Mouse (Mus musculus) right cerebral cortex, postnatal 10 days (tissue): ENCODE results near the gene 3110082I17Rik.
"Not testable (repeated sequence)": the region's sequence is repeated elsewhere in the genome, so short reads cannot be mapped to it uniquely, and the experiment has no call there.

Experiments
- DNase-seq, 2 experiments: peaks; one replicate each; pipeline ENCODE4 v3.0.0; 2021; ENCODE audit warnings: low spot score in 2 of 2

3110082I17Rik gene

GRCm38 (mm10) chr5:139397959-139398753, 62.2 kb downstream of the 3110082I17Rik start:
- peak; percentile 93 to 94 for DNase-seq

- no peak for DNase-seq
Observed at GRCm38 (mm10) chr5:139397359-139397916, 62.9 kb downstream of the 3110082I17Rik start.

DNA sequence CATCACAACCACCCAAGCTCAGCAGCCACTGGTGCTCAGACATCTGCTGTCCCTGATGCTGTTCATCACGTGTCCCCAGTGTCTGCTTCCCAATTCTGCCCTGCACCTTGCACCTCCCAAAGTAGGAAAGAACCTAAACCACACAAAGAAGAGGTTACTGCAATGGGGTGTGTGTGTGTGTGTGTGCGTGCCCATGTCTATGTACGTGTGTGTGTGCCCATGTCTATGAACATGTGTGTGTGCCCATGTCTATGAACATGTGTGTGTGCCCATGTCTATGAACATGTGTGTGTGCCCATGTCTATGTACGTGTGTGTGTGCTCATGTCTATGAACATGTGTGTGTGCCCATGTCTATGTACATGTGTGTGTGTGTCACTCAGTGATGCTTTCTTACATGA, 64.8 kb downstream of the 3110082I17Rik start:
- DNase-seq: no peak

DNA sequence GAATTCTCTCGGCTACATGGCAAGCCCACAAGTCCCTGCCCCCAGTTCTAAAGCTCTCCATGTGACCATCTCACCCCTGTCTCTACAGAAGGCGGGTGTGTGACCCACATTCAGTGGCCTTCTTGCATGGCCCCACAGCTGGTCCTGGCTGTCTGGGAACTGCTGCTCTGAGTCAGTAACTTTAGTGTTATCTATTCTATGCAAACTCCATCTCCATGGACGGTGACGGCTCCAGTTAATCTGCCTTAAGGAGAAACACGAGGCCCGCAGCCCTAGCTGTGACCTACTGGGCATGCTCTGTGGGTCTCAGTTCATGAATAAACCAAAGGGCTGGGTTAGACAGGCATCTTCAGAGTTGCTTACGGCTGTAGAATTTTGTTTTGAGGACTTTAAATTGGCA, 65.9 kb downstream of the 3110082I17Rik start:
- DNase-seq: no peak

GRCm38 (mm10) chr5:139393197-139393588, 67.1 kb downstream of the 3110082I17Rik start:
- no peak for DNase-seq

DNA sequence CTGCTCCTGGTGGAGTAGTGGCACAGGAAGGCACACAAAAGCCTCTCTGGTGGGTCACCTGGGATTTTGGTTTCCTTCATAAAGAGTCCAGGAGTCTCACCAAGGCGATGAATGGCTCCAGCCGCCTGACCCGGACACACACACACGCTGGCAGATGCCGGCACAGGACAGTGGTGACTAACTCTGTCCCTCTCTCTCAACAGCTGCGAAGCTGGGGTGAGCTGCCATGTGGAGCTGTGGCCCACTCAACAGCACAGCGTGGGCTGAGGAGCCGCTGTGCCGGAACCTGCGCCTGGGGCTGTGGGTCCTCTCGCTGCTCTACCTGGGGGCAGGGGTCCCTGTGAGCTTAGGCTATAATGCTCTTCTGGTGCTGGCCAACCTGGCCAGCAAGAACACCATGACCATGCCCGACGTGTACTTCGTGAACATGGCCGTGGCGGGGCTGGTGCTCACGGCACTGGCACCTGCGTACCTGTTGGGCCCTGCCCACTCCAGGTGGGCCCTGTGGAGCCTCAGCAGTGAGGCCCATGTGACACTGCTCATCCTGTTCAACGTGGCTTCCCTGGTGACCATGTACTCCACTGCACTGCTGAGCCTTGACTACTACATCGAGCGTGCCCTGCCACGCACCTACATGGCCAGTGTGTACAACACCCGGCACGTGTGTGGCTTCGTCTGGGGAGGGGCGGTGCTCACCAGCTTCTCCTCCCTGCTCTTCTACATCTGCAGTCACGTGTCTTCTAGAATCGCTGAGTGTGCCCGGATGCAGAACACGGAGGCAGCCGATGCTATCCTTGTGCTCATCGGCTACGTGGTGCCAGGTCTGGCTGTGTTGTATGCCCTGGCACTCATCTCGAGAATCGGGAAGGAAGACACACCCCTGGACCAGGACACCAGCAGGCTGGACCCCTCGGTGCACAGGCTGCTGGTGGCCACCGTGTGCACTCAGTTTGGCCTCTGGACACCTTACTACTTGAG, 67.8 kb downstream of the 3110082I17Rik start:
- DNase-seq: no peak

DNA sequence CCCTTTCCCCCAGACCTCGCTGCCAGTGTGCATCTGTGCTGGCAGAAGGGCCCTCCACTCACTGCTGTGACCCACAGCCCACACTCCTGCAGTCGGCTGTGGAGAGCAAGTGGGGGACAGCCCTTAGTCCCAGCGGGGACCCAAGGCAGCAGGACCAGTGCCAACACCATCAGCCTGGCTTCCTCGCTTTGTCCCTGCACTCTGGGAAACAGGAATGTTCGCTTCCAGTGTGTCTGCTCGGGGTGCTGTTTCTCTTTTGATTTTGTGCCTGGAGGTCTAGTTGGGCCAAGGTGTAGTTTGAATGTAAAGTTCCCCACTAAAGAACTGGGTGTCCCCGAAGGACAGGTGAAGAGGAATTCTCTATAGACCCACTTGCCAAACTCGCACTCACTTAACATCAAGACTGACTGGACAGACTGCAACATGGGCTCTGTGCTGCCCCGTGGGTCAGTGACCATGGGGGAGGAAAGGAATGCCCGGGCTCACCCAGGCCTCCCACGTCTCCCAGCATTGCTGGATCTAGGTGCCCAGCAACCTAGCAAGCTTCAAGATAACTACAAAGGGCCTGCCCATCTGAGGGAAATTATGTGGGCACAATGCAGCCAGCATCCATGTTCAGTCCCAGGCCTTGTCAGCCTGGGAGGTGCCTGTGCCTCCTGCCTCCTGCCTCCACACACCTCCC, 68.9 kb downstream of the 3110082I17Rik start:
- DNase-seq: peak in 1 of 2 experiments; percentile 33

DNA sequence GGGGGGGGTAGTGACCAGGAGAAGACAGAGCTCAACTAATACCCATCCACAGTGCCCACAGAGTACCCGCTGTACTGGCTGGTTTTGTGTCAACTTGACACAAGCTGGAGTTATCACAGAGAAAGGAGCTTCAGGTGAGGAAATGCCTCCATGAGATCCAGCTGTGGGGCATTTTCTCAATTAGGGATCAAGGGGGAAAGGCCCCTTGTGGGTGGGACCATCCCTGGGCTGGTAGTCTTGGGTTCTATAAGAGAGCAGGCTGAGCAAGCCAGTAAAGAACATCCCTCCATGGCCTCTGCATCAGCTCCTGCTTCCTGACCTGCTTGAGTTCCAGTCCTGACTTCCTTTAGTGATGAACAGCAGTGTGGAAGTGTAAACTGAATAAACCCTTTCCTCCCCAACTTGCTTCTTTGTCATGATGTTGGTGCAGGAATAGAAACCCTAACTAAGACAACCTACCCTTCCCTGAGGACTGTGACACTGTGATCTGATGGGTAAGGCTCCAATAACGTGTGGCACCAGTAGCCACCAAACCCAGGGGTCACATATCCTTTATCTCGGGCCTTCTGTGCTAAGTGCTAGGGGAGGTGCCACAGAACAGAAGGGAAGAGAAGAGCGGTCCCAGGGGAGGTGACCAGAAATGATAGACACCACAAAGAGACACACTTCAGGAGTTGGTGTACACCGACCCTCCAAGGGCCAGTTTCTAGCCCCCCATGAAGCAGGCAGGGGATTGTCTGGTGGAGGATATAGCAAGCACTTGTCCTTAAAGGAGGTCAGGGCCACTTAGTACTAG, 69.8 kb downstream of the 3110082I17Rik start:
- not testable (repeated sequence) for DNase-seq

DNA sequence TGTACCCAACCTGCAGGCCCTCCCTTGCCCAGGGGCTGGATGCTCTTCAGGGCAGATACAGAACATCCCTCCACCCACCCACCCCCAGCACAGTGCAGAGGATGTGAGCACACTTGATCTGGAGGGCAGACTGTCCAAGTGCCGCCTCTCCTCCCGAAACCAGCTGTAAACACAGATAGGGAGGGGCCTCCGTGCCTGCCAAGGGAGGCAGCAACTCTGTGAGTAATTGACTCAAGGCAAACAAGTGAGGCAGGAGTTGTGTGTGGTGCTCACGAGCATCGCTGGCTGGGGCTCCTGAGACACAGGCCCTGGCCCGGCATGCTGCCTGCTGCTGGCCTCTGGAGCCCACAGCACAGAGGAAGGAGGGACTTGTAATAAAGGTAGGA, 70.7 kb downstream of the 3110082I17Rik start:
- DNase-seq: peak; percentile 71 to 76

GRCm38 (mm10) chr5:139388694-139389675, 71.3 kb downstream of the 3110082I17Rik start:
- peak; percentile 76 to 83 for DNase-seq

GRCm38 (mm10) chr5:139388195-139388570, 72.1 kb downstream of the 3110082I17Rik start:
- DNase-seq: no peak

GRCm38 (mm10) chr5:139387329-139388194, 72.8 kb downstream of the 3110082I17Rik start:
- peak; percentile 76 to 79 for DNase-seq

DNA sequence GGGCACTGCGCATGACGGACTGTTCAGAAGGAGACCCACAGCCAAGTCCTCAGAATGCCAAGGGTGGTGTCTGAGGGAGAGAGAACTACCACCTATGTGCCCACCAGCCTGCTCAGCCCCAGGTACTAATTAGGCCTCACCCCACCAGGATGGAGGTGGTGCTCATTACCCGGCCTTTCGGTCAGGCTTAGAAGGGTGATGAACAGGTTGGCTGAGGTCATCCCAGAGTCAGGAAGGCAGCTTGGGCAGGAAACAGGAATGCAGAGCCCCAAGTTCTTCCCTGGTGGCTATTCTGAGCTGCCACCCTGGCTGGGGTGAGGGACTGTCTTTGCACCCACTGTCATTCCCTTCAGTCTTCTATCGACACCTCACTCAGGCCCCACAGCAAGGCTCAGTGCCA, 74.3 kb downstream of the 3110082I17Rik start:
- DNase-seq: no peak

DNA sequence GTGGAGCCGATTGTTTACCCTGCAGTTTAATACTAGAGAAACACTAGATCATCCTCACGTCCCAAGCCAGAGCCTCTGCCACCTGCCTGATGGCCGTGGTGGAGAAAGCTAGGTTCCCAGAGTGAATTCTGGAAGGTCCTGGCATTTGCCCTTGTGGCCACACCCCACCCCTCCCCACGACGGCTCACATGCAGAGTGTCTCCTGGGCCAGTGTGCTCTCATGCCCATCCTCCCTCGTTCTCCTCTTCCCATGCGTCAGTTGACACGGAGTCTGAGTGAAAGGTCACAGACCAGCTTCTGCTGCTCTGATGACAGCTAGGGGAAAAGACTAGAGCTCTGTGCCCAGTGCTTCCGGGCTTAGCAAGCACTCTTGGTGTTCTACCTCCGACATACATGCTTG, 75.8 kb downstream of the 3110082I17Rik start:
- DNase-seq: no peak

- no peak for DNase-seq
Observed at GRCm38 (mm10) chr5:139383234-139383633, 77.1 kb downstream of the 3110082I17Rik start.

DNA sequence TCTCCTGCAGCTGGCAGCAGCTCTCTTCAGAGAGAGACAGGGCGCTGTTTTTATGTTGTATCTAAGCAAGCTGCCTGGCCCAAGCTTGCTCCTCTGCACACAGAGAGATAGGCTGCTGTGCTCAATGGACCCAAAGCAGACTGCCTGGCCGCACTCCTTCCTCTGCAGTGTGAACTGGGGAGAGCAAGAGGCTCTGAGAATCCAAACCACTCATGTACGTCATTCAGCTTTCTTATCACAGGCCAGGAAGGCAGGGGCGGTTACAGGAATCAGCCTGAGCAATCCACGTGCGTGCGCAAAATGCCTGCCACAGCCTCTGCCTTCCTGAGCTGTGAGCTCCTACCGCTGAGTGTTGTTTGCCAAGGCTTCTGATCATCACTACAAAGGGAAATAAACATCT, 77.6 kb downstream of the 3110082I17Rik start:
- DNase-seq: peak; percentile 49 to 64

DNA sequence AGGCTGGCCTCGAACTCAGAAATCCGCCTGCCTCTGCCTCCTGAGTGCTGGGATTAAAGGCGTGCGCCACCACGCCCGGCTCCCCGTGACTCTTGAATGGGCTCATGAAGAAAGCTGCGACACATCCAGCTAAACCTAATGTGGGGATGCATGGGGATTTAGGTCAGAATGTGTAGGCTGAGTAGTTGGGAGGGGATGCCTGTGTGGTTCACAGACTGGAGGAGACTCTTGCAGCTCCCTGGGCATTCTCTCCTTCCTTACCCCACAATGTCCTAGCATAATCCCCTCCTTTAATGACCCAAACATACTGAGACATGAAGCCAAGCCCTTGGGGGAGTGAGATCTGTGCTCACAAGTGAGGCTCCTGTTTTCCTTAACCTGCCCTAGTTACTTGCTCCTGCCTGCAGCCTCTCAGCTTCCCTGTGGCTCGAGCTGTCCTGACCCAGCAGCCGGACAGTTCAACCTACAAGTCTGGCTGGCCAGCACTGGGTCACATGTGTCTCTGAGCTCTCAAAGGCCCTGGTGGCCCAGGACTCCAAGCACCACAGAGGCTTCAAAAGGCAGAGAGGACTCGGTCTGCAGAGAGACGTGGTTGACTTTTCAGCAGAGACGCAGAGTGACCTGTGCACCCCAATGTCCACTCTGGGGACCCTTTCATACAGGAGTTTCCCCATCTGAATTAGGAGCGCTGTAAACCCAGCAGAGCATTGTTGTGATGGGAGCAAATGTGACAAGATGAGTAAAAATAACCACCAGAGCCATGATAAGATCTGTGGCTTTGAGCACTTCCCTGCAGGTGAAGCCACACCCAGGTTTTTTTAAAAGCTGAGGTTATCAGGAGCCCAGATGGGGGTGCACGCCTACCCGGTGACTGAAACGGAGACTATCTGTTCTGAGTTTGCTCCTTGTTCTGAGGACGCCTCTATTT, 78.5 kb downstream of the 3110082I17Rik start:
- DNase-seq: no peak
